Mouse (Mus musculus) thymus, adult 2 months (tissue): ENCODE data around the gene Hmgb2.

Source experiments
- CTCF ChIP-seq: fragments of 200-500 bp; IDR thresholded peaks from 2 replicates; pipeline ENCODE4 v1.5.1; 2012; ENCODE audit warnings: mild to moderate bottlenecking, control low read depth, low read length, moderate library complexity, borderline replicate concordance; ENCODE audit not compliant: control insufficient read depth, poor library complexity, insufficient read depth; ENCODE audit errors: extremely low read depth
- POLR2A ChIP-seq: fragments of 200-500 bp; IDR thresholded peaks from 2 replicates; pipeline ENCODE4 v1.6.1; 2012; ENCODE audit warnings: mild to moderate bottlenecking, low read length, control low read depth, moderate library complexity; ENCODE audit not compliant: control insufficient read depth, poor library complexity, insufficient read depth; ENCODE audit errors: extremely low read depth

GRCm38 (mm10) chr8:57498494-57498846 lies 13.2 kb upstream of the Hmgb2 start:
- TF ChIP-seq CTCF: no peak
- TF ChIP-seq POLR2A: no peak
